Mouse (Mus musculus): ENCODE results near the gene Tssk6. TPM values are rescaled to one million over a fixed set of nuclear protein-coding genes. Genes with fewer than 3 reads are reported as not detected.

Gene Tssk6
- polyA plus RNA-seq, 1 experiment = not detected

GRCm38 (mm10) chr8:69923986-69924385 is 22.0 kb downstream of the Tssk6 start:
- Histone ChIP-seq H3K27ac (ENCODE audit: insufficient read depth, low read depth, low read length) (no peak overlapping the region), H3K4me1 (ENCODE audit: control insufficient read depth, insufficient read depth, low read length) (peaks cover 13% of the 10 kb centered on the region), H3K4me3 (ENCODE audit: insufficient read depth, low read depth, low read length) (no peak overlapping the region)
- 96% methylated on average over 1 of the region's 1 CpGs for WGBS
- no peak for TF ChIP-seq POLR2A (IDR thresholded peaks at IDR 0.05; ENCODE audit: insufficient read depth, low read depth, low read length)
- TF ChIP-seq CTCF (IDR thresholded peaks at IDR 0.05; ENCODE audit: insufficient read depth, low read depth, low read length) = no peak

GRCm38 (mm10) chr8:69926901-69927300 is 24.9 kb downstream of the Tssk6 start:
- Histone ChIP-seq H3K27ac (ENCODE audit: insufficient read depth, low read depth, low read length) (no peak overlapping the region), H3K4me3 (ENCODE audit: insufficient read depth, low read depth, low read length) (no peak overlapping the region), H3K4me1 (ENCODE audit: control insufficient read depth, insufficient read depth, low read length) (no peaks in the 10 kb centered on the region)
- TF ChIP-seq CTCF (IDR thresholded peaks at IDR 0.05; ENCODE audit: insufficient read depth, low read depth, low read length) = no peak

GRCm38 (mm10) chr8:69933811-69934210 is 31.8 kb downstream of the Tssk6 start:
- Histone ChIP-seq H3K27ac (ENCODE audit: insufficient read depth, low read depth, low read length) (no peak overlapping the region), H3K4me1 (ENCODE audit: control insufficient read depth, insufficient read depth, low read length) (0 out of 2 replicates have a peak, but pooled peaks cover 4% of the 10 kb centered on the region), H3K4me3 (ENCODE audit: insufficient read depth, low read depth, low read length) (no peak overlapping the region)
- WGBS = 87% methylated on average over 2 of the region's 2 CpGs
- no peak for TF ChIP-seq CTCF (IDR thresholded peaks at IDR 0.05; ENCODE audit: insufficient read depth, low read depth, low read length)
- no peak for TF ChIP-seq POLR2A (IDR thresholded peaks at IDR 0.05; ENCODE audit: insufficient read depth, low read depth, low read length)

GRCm38 (mm10) chr8:69934582-69934981 is 32.6 kb downstream of the Tssk6 start:
- Histone ChIP-seq H3K4me3 (ENCODE audit: insufficient read depth, low read depth, low read length) (no peak overlapping the region), H3K4me1 (ENCODE audit: control insufficient read depth, insufficient read depth, low read length) (0 out of 2 replicates have a peak, but pooled peaks cover 4% of the 10 kb centered on the region), H3K27ac (ENCODE audit: insufficient read depth, low read depth, low read length) (no peak overlapping the region)
- TF ChIP-seq CTCF (IDR thresholded peaks at IDR 0.05; ENCODE audit: insufficient read depth, low read depth, low read length) = no peak
- TF ChIP-seq POLR2A (IDR thresholded peaks at IDR 0.05; ENCODE audit: insufficient read depth, low read depth, low read length) = no peak
- 90% methylated on average over 5 of the region's 5 CpGs for WGBS

- no peak overlapping the region for H3K4me3 ChIP-seq (ENCODE audit: insufficient read depth, low read depth, low read length)
- no peak overlapping the region for H3K27ac ChIP-seq (ENCODE audit: insufficient read depth, low read depth, low read length)
- WGBS = 96% methylated on average over 3 of the region's 3 CpGs
- TF ChIP-seq POLR2A (IDR thresholded peaks at IDR 0.05; ENCODE audit: insufficient read depth, low read depth, low read length) (no peak), CTCF (IDR thresholded peaks at IDR 0.05; ENCODE audit: insufficient read depth, low read depth, low read length) (no peak)
- H3K4me1 ChIP-seq (ENCODE audit: control insufficient read depth, insufficient read depth, low read length) = peaks cover 4% of the 10 kb centered on the region; the same call in 1 of the 2 replicates
Measured at GRCm38 (mm10) chr8:69935431-69935830, 33.4 kb downstream of the Tssk6 start.

- TF ChIP-seq CTCF (IDR thresholded peaks at IDR 0.05; ENCODE audit: insufficient read depth, low read depth, low read length) (no peak), POLR2A (IDR thresholded peaks at IDR 0.05; ENCODE audit: insufficient read depth, low read depth, low read length) (no peak)
- 55% methylated on average over 7 of the region's 7 CpGs for WGBS
- peaks cover 4% of the 10 kb centered on the region; the same call in 1 of the 2 replicates for H3K4me1 ChIP-seq (ENCODE audit: control insufficient read depth, insufficient read depth, low read length)
- no peak overlapping the region for H3K4me3 ChIP-seq (ENCODE audit: insufficient read depth, low read depth, low read length)
- no peak overlapping the region for H3K27ac ChIP-seq (ENCODE audit: insufficient read depth, low read depth, low read length)
Measured at GRCm38 (mm10) chr8:69936050-69936794, 34.2 kb downstream of the Tssk6 start.

- TF ChIP-seq POLR2A (IDR thresholded peaks at IDR 0.05; ENCODE audit: insufficient read depth, low read depth, low read length) (no peak), CTCF (IDR thresholded peaks at IDR 0.05; ENCODE audit: insufficient read depth, low read depth, low read length) (no peak)
- Histone ChIP-seq H3K4me3 (ENCODE audit: insufficient read depth, low read depth, low read length) (no peak overlapping the region), H3K27ac (ENCODE audit: insufficient read depth, low read depth, low read length) (no peak overlapping the region), H3K4me1 (ENCODE audit: control insufficient read depth, insufficient read depth, low read length) (peaks cover 4% of the 10 kb centered on the region; the same call in 1 of the 2 replicates)
- WGBS = 85% methylated on average over 3 of the region's 3 CpGs
Measured at GRCm38 (mm10) chr8:69937466-69937865, 35.5 kb downstream of the Tssk6 start.

GRCm38 (mm10) chr8:69938245-69938982 is 36.4 kb downstream of the Tssk6 start:
- TF ChIP-seq POLR2A (IDR thresholded peaks at IDR 0.05; ENCODE audit: insufficient read depth, low read depth, low read length) = no peak
- TF ChIP-seq CTCF (IDR thresholded peaks at IDR 0.05; ENCODE audit: insufficient read depth, low read depth, low read length) = no peak
- H3K4me3 ChIP-seq (ENCODE audit: insufficient read depth, low read depth, low read length) = no peak overlapping the region
- no peak overlapping the region for H3K27ac ChIP-seq (ENCODE audit: insufficient read depth, low read depth, low read length)
- 92% methylated on average over 6 of the region's 6 CpGs for WGBS
- peaks cover 4% of the 10 kb centered on the region; the same call in 1 of the 2 replicates for H3K4me1 ChIP-seq (ENCODE audit: control insufficient read depth, insufficient read depth, low read length)

GRCm38 (mm10) chr8:69939633-69940032 is 37.6 kb downstream of the Tssk6 start:
- Histone ChIP-seq H3K27ac (ENCODE audit: insufficient read depth, low read depth, low read length) (no peak overlapping the region), H3K4me1 (ENCODE audit: control insufficient read depth, insufficient read depth, low read length) (peaks cover 4% of the 10 kb centered on the region; the same call in 1 of the 2 replicates), H3K4me3 (ENCODE audit: insufficient read depth, low read depth, low read length) (no peak overlapping the region)
- no peak for TF ChIP-seq CTCF (IDR thresholded peaks at IDR 0.05; ENCODE audit: insufficient read depth, low read depth, low read length)
- no peak for TF ChIP-seq POLR2A (IDR thresholded peaks at IDR 0.05; ENCODE audit: insufficient read depth, low read depth, low read length)
- 62% methylated on average over 3 of the region's 3 CpGs for WGBS

Measured in olfactory bulb, adult 2 months (tissue).